In genomic region chr11:21037267-21037906, GRCm38 (mm10) we compare ENCODE assay signal across 21 mouse cellular contexts. TPM values are rescaled to one million over a fixed set of nuclear protein-coding genes. Genes with fewer than 3 reads are reported as not detected.
A peak's percentile ranks its signal among the peaks of the same experiment; 100 is the strongest.
DNase-seq lines count a peak whose midpoint lies in the region; ATAC-seq lines count a peak whose summit lies in the region.
"Had no signal": no experiment of that assay in that cellular context is flagged by ENCODE, and none has a peak within 500 bp of the region (broad histone marks: within the 10 kb centered on the region; RNA-seq: fewer than 3 reads in every experiment).

No protein-coding gene starts in this region.

- no peaks in the 10 kb centered on the region for H3K27me3 ChIP-seq in heart, embryonic 10.5 days (ENCODE audit: insufficient read depth, poor library complexity, severe bottlenecking)
- H3K27me3 ChIP-seq in intestine, embryonic 16.5 days (replicated peaks; ENCODE audit: control insufficient read depth, insufficient read depth, low read length), result no peaks in the 10 kb centered on the region
- H3K27me3 ChIP-seq: embryonic facial prominence, embryonic 13.5 days; embryonic facial prominence, embryonic 15.5 days had no signal

- intact Hi-C loops in heart, postnatal 10 days (cut with DNase I), result no loop called here

- H3K4me2 ChIP-seq in intestine, embryonic 16.5 days (ENCODE audit: low read depth, low read length), result no peak overlapping the region
- H3K4me2 ChIP-seq: embryonic facial prominence, embryonic 13.5 days; embryonic facial prominence, embryonic 15.5 days; forebrain, embryonic 12.5 days had no signal

- 81% methylated on average over 6 of the region's 6 CpGs for WGBS in heart, embryonic 10.5 days
- WGBS in intestine, embryonic 16.5 days, result 80% methylated on average over 6 of the region's 6 CpGs

- H3K36me3 ChIP-seq in heart, embryonic 10.5 days, result no peaks in the 10 kb centered on the region
- H3K36me3 ChIP-seq in intestine, embryonic 16.5 days (ENCODE audit: control insufficient read depth, insufficient read depth, low read length), result no peaks in the 10 kb centered on the region
- H3K36me3 ChIP-seq: embryonic facial prominence, embryonic 13.5 days; embryonic facial prominence, embryonic 15.5 days; forebrain, embryonic 10.5 days; forebrain, embryonic 12.5 days had no signal

- peak; percentile 55 for ATAC-seq in intestine, embryonic 16.5 days
- ATAC-seq: forebrain, embryonic 14.5 days had no signal

- peak; percentile 71 for DNase-seq in heart, embryonic 10.5 days (ENCODE audit: low spot score)
- no peak for DNase-seq in heart, postnatal 10 days
- DNase-seq in kidney, postnatal 25 days, result no peak
- DNase-seq in thymus, postnatal 14 days, result no peak
- DNase-seq: adrenal gland, adult 2 months; adrenal gland, postnatal 10 days; adrenal gland, postnatal 25 days; cerebellum, adult 11 months; cerebellum, adult 18-20 months; cerebellum, adult 8-10 months; cerebellum, adult 9-11 months; cerebellum, postnatal 14 days; cerebellum, postnatal 36 days; embryo, embryonic 11 days had no signal

- H3K4me1 ChIP-seq in heart, embryonic 10.5 days, result peaks cover 22% of the 10 kb centered on the region
- peaks cover 21% of the 10 kb centered on the region for H3K4me1 ChIP-seq in intestine, embryonic 16.5 days (ENCODE audit: control insufficient read depth, insufficient read depth, low read length)

- no peak overlapping the region for H3K4me3 ChIP-seq in heart, embryonic 10.5 days
- no peak overlapping the region for H3K4me3 ChIP-seq in intestine, embryonic 16.5 days (ENCODE audit: low read length)
- H3K4me3 ChIP-seq: embryonic facial prominence, embryonic 13.5 days; embryonic facial prominence, embryonic 15.5 days; erythroblast, embryonic 14.5 days; forebrain, embryonic 10.5 days; forebrain, embryonic 12.5 days had no signal

- no peak overlapping the region for H3K9ac ChIP-seq in intestine, embryonic 16.5 days (ENCODE audit: low read depth, low read length)
- H3K9ac ChIP-seq: embryonic facial prominence, embryonic 13.5 days; embryonic facial prominence, embryonic 15.5 days; forebrain, embryonic 12.5 days had no signal

- H3K9me3 ChIP-seq in heart, embryonic 10.5 days, result no peaks in the 10 kb centered on the region
- no peaks in the 10 kb centered on the region for H3K9me3 ChIP-seq in intestine, embryonic 16.5 days (ENCODE audit: control insufficient read depth, low read length)
- H3K9me3 ChIP-seq: embryonic facial prominence, embryonic 13.5 days; embryonic facial prominence, embryonic 15.5 days; forebrain, embryonic 10.5 days; forebrain, embryonic 12.5 days had no signal

- H3K27ac ChIP-seq in heart, embryonic 10.5 days, result no peak overlapping the region
- no peak overlapping the region for H3K27ac ChIP-seq in intestine, embryonic 16.5 days (ENCODE audit: low read length)
- H3K27ac ChIP-seq: embryonic facial prominence, embryonic 15.5 days; forebrain, embryonic 10.5 days; forebrain, embryonic 12.5 days had no signal

RNA-seq across cellular contexts. Expression of gene Peli1, which starts 53.7 kb away (rescaled TPM):
- polyA plus RNA-seq in heart, embryonic 10.5 days (2016; fragmentation: Nextera tagmentation; extraction: Ambion mirVana), result 26.9 and 41.5 TPM in 2 replicates
- 10 to 100 TPM; 21.0 to 23.3 TPM for total RNA-seq in heart, postnatal 10 days (2021)
- polyA plus RNA-seq in intestine, embryonic 16.5 days (2015; fragmentation: Nextera tagmentation; extraction: Ambion mirVana), result 25.7 and 25.8 TPM in 2 replicates
